Mouse (Mus musculus) adrenal gland, postnatal 14 days (tissue): ENCODE measurements around the gene Clstn3. TPM values are rescaled to one million over a fixed set of nuclear protein-coding genes. Genes with fewer than 3 reads are reported as not detected.
"Not testable (repeated sequence)": the region's sequence is repeated elsewhere in the genome, so short reads cannot be mapped to it uniquely, and the experiment has no call there.

Experiments used
- DNase-seq: peaks from one replicate; pipeline ENCODE4 v3.0.0; 2021; ENCODE audit warnings: mixed read lengths
- long read RNA-seq, 2 experiments: library from polyadenylated mRNA; stranded (forward); transcript quantifications; one replicate each; pipeline ENCODE4 v2.0.0; 2021
- total RNA-seq: library from RNA; stranded (reverse); gene quantifications from 2 replicates; pipeline ENCODE4 v1.2.3, GENCODE M21; 2021

Clstn3 gene
- 87.3 and 118 TPM in 2 replicates for total RNA-seq
- long read RNA-seq, experiment 1, full-length matches to known transcripts = 31 of 77 reads
- long read RNA-seq, experiment 1, partial matches to known transcripts = 13 of 77 reads
- long read RNA-seq, experiment 1, other reads (novel, unspliced or antisense) = 33 of 77 reads
- long read RNA-seq, experiment 2, full-length matches to known transcripts = 22 of 78 reads
- long read RNA-seq, experiment 2, partial matches to known transcripts = 12 of 78 reads
- long read RNA-seq, experiment 2, other reads (novel, unspliced or antisense) = 44 of 78 reads

DNA sequence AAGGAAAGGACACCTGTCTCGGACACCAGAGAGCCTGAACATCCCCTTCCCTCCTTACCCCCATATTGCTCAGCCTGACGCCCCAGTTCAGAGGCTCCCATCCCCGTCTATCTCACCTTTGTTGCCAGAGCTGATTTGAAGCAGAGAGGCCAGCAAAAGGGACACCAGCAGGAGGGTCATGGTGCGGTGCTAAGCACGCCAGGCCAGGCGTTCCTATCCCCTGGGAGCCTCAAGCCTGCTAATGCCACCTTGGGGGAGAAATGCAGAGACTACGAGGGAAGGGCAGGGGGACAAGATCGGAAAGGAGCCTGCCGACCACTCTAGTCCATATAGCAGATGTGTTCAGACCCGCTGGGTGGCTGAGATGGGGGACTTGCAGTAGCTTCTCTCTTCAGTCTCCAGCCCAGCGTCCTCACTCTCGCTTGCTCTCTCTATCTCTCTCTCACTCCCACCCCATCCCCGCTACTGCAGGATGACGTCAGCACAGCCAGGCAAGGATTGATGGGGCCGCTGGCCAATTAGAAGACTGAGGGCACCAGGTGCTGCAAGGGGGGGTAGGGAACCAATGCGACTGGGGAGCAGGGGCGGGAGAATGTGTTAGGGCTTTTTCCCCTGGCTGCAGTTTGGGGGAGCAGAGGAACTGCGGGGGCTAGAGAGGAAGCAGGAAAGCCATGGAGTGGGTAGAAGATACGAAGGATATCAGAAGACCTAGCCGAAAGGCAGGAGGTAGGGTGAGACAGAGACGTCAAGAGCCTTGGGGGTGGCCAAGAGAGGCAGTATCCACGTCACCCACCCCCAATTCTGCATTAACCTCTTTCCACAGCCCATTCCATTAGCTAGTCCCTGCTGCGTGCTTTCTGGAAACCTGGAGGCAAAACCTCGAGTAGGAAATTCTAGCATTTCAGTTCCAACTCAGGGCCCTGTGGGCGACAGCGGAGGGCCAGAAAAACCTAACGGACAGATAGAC lies at the start of gene Clstn3:
Gene Clstn3, minus strand, starts transcription at position 490 of the 967 bp plus-strand sequence.
- peak; percentile 90 for DNase-seq

GRCm38 (mm10) chr6:124512355-124512836 lies 47.8 kb upstream of the Clstn3 start, which contains the start of gene C1ra:
Gene C1ra, plus strand, starts transcription at chr6:124512405.
- DNase-seq = peak; percentile 78

DNA sequence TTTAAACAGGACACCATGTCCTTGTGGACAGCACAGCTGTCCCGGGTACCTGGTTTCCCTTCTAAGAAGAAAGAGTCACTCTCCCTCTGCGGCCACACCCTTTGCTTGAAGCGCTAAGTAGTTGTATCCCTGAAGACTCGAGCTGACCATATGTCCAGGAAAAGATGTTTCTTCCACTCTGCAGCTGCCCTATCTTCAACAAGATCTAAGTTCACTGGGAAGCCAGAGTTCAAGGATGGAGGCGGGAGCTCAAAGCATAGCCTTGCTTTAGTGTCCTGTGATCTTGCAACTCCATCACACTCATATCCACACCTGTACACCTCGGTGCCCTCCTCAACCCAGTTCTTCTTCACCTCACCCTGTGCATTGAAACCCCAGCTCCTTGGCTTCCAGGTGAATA lies 47.3 kb upstream of the Clstn3 start:
- DNase-seq = no peak

DNA sequence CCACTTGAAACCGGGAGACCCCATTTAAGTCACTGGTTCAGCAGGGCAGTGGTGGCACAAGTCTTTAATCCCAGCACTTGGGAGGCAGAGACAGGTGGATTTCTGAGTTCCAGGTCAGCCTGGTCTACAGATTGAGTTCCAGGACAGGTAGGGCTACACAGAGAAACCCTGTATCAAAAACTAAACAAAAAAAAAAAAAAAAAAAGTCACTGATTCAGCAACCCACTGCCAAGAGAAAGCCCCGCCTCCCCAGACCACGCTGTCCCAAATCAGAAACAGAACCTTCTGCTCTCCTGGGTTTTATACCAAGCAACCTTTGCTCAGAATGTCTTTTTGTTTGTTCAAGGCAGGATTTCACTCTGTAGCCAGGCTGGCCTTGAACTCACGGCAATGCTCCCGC lies 44.6 kb upstream of the Clstn3 start:
- not testable (repeated sequence) for DNase-seq

DNA sequence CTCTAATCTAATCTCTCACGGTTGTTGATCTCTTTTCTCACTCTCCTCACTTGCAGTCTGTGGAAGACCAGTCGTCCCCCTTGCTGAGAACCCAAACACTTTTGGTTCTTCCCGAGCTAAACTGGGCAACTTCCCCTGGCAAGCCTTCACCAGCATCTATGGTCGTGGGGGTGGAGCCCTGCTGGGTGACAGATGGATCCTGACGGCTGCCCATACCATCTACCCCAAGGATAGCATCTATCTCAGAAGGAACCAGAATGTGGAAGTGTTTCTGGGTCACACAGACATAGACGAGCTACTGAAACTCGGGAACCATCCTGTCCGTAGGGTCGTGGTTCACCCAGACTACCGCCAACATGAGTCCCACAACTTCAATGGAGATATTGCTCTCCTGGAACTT lies 43.7 kb upstream of the Clstn3 start:
- DNase-seq = no peak

DNA sequence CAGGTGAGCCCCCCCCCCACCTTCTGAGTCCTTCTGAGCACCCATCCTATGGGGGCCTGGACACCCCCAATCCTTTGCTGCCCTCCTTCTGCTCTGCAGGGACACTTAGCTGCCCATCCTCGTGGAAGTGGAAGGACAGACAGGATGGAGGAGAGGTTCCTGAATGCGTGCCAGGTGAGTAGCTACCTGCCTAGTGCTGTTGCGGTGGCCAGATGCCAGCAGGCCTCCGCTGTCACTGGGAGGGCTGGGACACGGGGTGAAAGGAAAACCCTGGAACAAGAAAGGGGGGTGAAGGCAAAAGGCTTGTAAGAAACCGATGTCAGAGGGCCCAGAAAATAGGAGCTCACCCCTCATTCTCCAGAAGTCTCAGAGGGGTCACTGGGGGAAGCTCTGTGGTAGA lies 42.4 kb upstream of the Clstn3 start:
- no peak for DNase-seq

DNA sequence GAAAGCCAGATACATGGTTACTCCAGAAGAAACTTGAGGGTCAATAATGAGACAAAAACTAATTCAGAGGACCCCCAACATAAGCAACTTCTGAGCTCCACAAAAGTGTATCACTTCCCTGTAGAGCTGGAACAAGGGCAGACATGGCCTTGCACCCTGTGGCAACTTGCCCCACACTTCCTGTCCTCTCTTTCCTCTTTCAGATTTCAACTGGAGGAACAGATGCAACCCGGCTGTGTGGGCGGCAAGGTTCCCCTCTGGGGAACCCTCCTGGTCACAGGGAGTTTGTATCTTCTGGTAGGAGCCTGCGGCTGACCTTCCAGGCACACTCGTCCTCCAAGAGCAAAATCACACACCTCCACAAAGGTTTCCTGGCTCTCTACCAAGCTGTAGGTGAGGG lies 40.4 kb upstream of the Clstn3 start:
- no peak for DNase-seq

- DNase-seq = peak; percentile 67
These were observed 37.4 kb upstream of the Clstn3 start for GRCm38 (mm10) chr6:124502021-124502420.

GRCm38 (mm10) chr6:124501473-124501872 lies 36.9 kb upstream of the Clstn3 start:
- no peak for DNase-seq

DNA sequence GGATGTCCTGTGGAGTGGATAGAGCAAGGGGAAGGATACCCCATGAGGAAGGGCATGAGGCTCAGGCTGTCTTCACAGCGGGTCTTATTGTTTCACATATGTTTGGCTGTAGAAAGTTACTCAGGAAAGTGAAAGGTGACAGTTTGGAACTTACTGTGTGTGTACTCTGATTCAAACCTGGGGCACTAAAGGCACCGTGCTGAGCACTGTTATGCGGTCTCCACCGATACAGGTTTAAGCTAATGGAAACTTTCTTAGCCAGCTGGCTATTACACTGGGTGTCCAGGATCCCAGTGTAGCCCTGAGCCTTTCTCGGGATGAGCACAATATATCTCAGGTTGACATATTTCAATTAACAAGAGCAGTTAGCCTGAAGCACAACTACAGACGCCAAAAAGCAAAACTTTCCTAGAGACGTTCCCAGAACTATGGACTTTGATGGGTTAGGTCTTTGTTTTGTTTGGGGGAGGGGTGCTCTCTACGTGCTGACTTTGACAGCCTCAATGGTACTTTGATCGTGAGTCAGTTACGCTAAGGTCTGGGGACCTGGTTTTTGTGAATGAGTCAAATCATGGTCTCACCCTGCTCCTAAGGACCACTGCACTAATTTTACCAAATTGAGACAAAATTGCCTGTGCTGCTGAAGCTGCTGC lies 35.4 kb upstream of the Clstn3 start:
- no peak for DNase-seq

- DNase-seq = no peak
These were observed 31.5 kb upstream of the Clstn3 start for GRCm38 (mm10) chr6:124496054-124496453.

- peak; percentile 58 for DNase-seq
These were observed 29.3 kb upstream of the Clstn3 start for GRCm38 (mm10) chr6:124493886-124494285.

DNA sequence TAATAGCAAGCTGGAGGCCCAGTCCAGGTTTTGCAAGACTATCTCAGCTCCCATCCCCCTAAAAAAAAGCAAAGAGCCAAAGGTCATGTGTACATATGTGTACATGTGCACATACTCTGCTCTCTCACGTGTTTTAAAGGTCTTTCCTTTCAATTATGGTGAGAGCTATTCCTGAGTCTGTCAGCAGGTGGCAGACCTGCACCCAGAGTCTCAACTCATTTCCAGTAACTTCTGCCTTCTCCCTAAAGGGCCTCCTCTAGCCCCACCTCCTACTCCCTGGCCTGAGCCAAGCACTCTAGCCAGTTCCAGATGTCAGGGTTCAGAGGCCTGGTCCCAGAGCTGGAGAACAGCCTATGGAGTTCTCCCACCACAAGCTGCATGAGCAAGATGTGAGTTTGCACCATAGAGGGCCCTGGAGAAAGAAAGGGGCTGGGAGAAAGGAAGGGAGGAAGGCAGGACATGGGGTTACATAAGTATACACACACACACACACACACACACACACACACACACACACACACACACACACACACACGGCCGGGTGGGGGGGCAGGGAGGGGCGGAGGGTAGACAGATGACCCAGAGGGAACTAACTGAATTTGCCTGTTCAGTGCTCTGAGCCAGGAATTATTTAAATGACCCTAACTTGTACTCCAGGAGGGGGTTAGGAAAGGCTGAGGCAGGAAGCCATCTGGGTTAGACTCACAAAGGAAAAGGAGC lies 28.4 kb upstream of the Clstn3 start, which contains the start of gene C1rl:
Gene C1rl, plus strand, starts transcription at position 272 of the 720 bp plus-strand sequence.
- DNase-seq = peak; percentile 89

DNA sequence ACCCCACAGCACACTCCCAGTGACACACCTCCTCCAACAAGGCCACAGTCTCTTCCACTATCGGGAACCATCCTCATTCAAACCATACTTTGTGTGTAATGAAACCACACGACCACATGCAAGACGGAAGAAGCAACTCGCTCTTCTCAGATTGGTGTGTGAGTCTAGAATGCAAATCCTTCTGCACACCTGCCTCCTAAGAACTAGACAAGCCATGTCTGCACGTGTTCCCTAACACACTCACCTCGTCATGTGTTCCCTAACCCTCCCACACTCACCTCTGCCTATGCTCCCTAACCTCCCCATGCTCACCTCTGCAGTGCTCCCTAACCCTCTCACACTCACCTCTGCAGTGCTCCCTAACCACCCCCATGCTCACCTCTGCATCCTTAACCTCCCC lies 26.8 kb upstream of the Clstn3 start:
- DNase-seq = no peak

- no peak for DNase-seq
These were observed 24.4 kb upstream of the Clstn3 start for GRCm38 (mm10) chr6:124488952-124489351.

DNA sequence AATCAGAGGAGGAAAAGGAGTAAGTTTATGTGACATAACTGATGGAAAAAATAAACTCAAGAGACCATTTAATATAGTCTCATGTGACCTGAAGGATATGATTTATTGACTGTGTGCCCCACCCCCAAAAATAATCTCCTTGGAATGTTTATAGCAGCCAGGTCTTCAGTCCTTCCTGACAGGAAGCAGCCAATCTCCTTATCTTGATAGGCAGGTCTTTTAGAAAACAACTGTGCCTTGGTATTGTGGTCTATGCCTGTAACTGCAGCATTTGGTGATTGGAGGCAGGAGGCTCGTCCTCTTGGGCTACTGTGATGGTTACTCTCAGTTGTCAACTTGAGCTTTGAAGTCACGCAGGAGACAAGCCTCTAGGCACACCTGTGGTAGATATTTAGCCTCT lies 22.9 kb upstream of the Clstn3 start:
- DNase-seq = no peak

DNA sequence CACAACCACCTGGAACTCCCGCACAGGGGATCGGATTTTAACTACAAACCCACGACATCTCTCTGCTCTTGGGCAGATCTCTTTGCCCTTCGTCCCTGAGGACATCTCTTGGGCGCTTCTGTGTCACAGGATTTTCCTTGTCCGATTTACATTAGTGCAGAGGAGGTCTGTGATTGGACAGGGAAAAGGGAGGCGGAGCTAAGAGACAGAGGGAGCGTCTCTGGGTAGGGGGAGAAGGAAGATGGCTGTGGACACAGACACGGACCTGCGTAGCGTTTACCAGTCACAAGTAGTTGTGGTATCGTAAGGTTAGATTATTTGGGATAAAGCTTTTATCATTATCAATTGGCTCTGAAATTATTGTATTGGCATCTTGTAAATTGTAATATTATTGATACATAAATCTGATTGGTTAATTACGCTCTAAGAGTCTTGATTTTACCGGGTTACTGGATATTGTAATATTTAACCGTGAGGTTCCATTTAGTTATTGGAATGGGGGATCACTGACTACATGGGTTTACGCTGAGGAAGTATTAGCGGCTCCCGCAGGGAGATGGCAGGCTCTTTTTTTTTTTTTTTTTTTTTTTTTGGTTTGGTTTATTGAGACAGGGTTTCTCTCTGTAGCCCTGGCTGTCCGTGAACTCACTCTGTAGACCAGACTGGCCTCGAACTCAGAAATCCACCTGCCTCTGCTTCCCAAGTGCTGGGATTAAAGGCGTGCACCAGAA lies 21.0 kb upstream of the Clstn3 start:
- no peak for DNase-seq

GRCm38 (mm10) chr6:124484851-124485250 lies 20.3 kb upstream of the Clstn3 start:
- DNase-seq = peak; percentile 45

DNA sequence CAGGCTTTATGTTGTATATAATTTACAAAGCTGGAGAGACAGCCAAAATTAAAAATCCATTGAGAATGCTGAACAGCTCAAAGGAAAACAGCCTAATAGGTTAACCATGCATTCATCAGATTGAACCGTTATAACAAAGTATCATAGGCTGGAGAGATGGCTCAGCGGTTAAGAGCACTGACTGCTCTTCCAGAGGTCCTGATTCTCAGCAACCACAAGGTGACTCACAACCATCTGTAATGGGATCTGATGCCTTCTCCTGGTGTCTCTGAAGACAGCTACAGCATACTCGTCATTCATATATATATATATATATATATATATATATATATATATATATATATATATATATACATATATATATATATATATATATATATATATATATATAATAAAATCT lies 19.2 kb upstream of the Clstn3 start:
- DNase-seq = not testable (repeated sequence)

DNA sequence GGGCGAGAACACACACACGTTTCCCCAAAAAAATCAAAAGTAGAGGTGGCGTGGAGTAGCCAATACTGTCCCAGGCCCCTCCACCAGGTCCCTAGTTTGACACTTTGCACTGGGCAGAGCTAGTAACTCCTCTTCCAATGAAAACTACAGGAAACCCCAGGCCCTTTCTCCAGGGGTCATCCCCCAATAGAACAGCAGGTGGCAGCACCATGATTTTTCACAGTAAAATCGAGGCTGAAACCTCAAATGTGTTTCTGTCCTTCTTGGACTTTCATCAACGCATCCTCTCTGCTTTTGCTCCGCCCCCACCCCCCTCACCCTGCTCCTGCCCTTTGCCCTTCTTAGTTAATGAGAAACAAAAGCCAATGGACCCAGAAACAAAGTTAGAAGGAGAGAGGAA lies 17.0 kb upstream of the Clstn3 start:
- peak; percentile 79 for DNase-seq

DNA sequence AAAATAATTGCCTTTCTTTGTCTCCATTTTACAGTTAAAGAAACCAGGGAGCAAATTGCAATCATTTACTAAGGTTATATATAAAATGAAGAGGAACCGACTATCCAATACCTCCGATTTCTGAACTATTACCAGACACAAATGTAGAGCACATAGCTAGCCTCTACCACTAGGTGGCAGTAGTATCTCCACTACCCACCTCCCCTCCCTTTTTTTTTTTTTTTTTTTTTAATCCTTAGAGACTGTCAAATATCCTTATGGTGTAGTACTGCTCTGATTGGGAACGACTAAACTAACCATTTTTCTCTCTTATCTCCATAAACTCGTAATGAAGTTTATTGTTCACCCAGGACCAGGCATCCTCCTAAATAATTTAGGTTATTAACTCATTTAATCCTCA lies 15.7 kb upstream of the Clstn3 start:
- peak; percentile 42 for DNase-seq
